Mouse (Mus musculus) gastrocnemius, adult 8-10 months (tissue): ENCODE results near the gene Ghrhr. TPM values are rescaled to one million over a fixed set of nuclear protein-coding genes. Genes with fewer than 3 reads are reported as not detected.

Source experiments
- total RNA-seq, 4 experiments: library from RNA; stranded (reverse); gene quantifications; 2 replicates each; pipeline ENCODE4 v1.2.4; 2022

Gene Ghrhr
- total RNA-seq, 4 experiments from 2014 or later, result not detected

Other genes starting within 250 kb of the Ghrhr start
- gene Crhr2, start 243.3 kb upstream of the Ghrhr start, total RNA-seq, result 10 to 100 TPM; 17.2 to 21.4 (median 17.7) TPM
- gene Inmt, start 201.3 kb upstream of the Ghrhr start, total RNA-seq, result 10 to 100 TPM; 10.4 to 90.9 (median 28.7) TPM
- 1 to 10 TPM; 1.3 to 3.1 (median 2.2) TPM for gene Mindy4, start 172.9 kb upstream of the Ghrhr start, total RNA-seq
- 100 to 1,000 TPM; 145 to 259 (median 191) TPM for gene Aqp1, start 39.9 kb upstream of the Ghrhr start, total RNA-seq
- gene Adcyap1r1, start 75.7 kb downstream of the Ghrhr start, total RNA-seq, result 1 to 10 TPM in 2 of 4 experiments, under 1 TPM in 2; 0.53 to 1.3 (median 0.90) TPM